Mouse (Mus musculus) liver, embryonic 13.5 days (tissue): ENCODE results near the gene Irf2. TPM values are rescaled to one million over a fixed set of nuclear protein-coding genes. Genes with fewer than 3 reads are reported as not detected.

Source experiments
- ATAC-seq: fragments of 200-750 bp; cut with Nextera tagmentation; 2 replicates; pipeline ENCODE4 v1.8.0; 2017; ENCODE audit warnings: low read depth, mild to moderate bottlenecking, moderate number of reproducible peaks, moderate library complexity
- DNase-seq: peaks from one replicate; pipeline ENCODE4 v3.0.0; 2022
- H3K27ac ChIP-seq: fragments of 300-500 bp; sonication (generic); 2 replicates; pipeline ENCODE4 v1.5.1; 2015; ENCODE audit warnings: moderate library complexity, mild to moderate bottlenecking, inconsistent platforms
- H3K27me3 ChIP-seq: fragments of 300-500 bp; sonication (generic); 2 replicates; pipeline ENCODE4 v1.6.1; 2015; ENCODE audit warnings: mild to moderate bottlenecking, inconsistent platforms
- H3K36me3 ChIP-seq: fragments of 300-500 bp; sonication (generic); 2 replicates; pipeline ENCODE4 v1.6.1; 2015; ENCODE audit warnings: mild to moderate bottlenecking, inconsistent platforms
- H3K4me1 ChIP-seq: fragments of 300-500 bp; sonication (generic); replicated peaks from 2 replicates; pipeline ENCODE4 v1.6.1; 2015; ENCODE audit warnings: inconsistent platforms
- H3K4me2 ChIP-seq: fragments of 300-500 bp; sonication (generic); 2 replicates; pipeline ENCODE4 v1.6.1; 2015; ENCODE audit warnings: inconsistent platforms, mild to moderate bottlenecking, moderate library complexity
- H3K4me3 ChIP-seq: fragments of 300-500 bp; sonication (generic); replicated peaks from 2 replicates; pipeline ENCODE4 v1.5.1; 2015; ENCODE audit warnings: mild to moderate bottlenecking, inconsistent platforms
- H3K9ac ChIP-seq: fragments of 300-500 bp; sonication (generic); 2 replicates; pipeline ENCODE4 v1.6.1; 2015; ENCODE audit warnings: mild to moderate bottlenecking, inconsistent platforms
- H3K9me3 ChIP-seq: fragments of 300-500 bp; sonication (generic); replicated peaks from 2 replicates; pipeline ENCODE4 v1.6.1; 2016; ENCODE audit warnings: inconsistent platforms
- WGBS: fragments of 180-500 bp; shearing (Covaris S2); methylation state at CpG from one replicate; pipeline ENCODE4 v1.1.7; 2015; ENCODE audit not compliant: insufficient replicate concordance; 5-methylcytosine and 5-hydroxymethylcytosine counted together
- polyA plus RNA-seq: library from polyadenylated mRNA; unstranded; fragments of >200 nt; fragmentation: Nextera tagmentation; extraction: Ambion mirVana; gene quantifications from 2 replicates; pipeline ENCODE4 v1.2.1, GENCODE M21; 2015

Gene Irf2
- polyA plus RNA-seq, 1 experiment from 2014 or later: 11.1 TPM

DNA sequence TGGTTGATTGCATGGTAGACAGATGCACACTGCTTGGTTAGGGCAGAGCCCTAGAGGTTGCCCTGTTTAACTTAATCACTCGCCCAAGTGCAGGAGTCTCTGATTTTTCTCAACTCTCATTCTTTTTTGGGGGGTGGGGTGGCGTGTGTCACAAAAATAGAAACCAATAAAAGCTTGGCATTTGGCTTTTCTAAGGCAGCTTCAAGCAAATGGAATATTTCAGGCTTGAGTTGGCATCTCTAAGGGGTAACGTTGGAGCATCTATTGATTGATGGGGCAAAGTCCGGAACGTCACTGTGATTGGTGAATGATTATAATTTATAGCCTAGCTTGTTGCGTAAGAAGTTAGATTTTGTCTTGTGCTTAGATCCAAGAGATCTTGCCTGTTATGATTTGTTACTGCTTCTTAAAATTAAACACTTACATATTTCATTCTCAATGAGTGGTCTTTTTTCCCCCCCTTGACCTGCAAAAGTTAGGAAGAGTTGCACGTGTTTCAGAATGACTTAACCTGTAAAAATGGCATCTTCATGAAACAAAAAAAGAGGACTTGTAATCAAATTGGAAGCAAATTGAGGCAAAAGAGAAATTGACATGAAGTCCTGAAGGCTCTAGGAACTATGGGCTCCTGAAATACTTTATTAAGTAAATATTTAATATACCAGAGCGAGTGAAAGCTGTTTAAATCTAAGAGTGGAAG, 2.6 kb downstream of the Irf2 start:
- WGBS: 51% methylated on average over 8 of the region's 8 CpGs
- Histone ChIP-seq H3K4me3 (peak overlapping the region; percentile 95), H3K9me3 (no peaks in the 10 kb centered on the region), H3K9ac (peak overlapping the region; percentile 95), H3K4me1 (peaks cover 58% of the 10 kb centered on the region), H3K4me2 (peak overlapping the region; percentile 93), H3K27me3 (no peaks in the 10 kb centered on the region), H3K36me3 (no peaks in the 10 kb centered on the region), H3K27ac (peak overlapping the region; percentile 91)
- DNase-seq (no peak), ATAC-seq (no peak)

GRCm38 (mm10) chr8:46742691-46743082, 3.2 kb downstream of the Irf2 start:
- H3K27me3 ChIP-seq: no peaks in the 10 kb centered on the region
- H3K4me2 ChIP-seq: peak overlapping the region; percentile 6; the same call in 1 of the 2 replicates
- DNase-seq (no peak), ATAC-seq (no peak)
- H3K4me1 ChIP-seq: peaks cover 55% of the 10 kb centered on the region
- H3K9me3 ChIP-seq: no peaks in the 10 kb centered on the region
- no peak overlapping the region for H3K4me3 ChIP-seq
- H3K27ac ChIP-seq: no peak overlapping the region
- WGBS: 54% methylated on average over 5 of the region's 5 CpGs
- no peak overlapping the region; the same call in 1 of the 2 replicates for H3K9ac ChIP-seq
- no peaks in the 10 kb centered on the region for H3K36me3 ChIP-seq

DNA sequence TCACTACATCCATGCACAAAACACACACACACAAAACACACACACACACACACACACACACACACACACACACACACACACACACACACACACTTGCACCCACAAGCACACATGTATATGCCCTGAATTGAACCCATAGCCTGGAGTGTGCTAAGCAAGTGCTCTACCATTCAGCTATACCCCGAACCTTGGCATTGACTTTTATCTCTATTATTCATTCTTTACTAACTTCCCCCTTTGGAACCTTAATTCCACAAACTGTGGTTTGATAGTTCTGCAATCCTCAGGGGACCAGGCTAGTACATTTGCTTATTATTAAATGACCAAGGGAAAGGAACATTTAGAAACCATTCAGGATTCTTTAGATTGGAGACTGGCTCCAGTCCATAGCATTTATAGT, 5.9 kb downstream of the Irf2 start:
- H3K4me3 ChIP-seq: no peak overlapping the region
- no peak overlapping the region for H3K4me2 ChIP-seq
- ATAC-seq (no peak), DNase-seq (no peak)
- H3K36me3 ChIP-seq: no peaks in the 10 kb centered on the region
- H3K4me1 ChIP-seq: peaks cover 52% of the 10 kb centered on the region
- no peak overlapping the region for H3K27ac ChIP-seq
- 51% methylated on average over 1 of the region's 1 CpGs for WGBS
- no peaks in the 10 kb centered on the region for H3K27me3 ChIP-seq
- H3K9ac ChIP-seq: no peak overlapping the region
- no peaks in the 10 kb centered on the region for H3K9me3 ChIP-seq

- Histone ChIP-seq H3K27ac (no peak overlapping the region), H3K27me3 (no peaks in the 10 kb centered on the region), H3K4me1 (peaks cover 53% of the 10 kb centered on the region), H3K36me3 (no peaks in the 10 kb centered on the region), H3K4me3 (no peak overlapping the region), H3K9me3 (no peaks in the 10 kb centered on the region), H3K9ac (no peak overlapping the region), H3K4me2 (no peak overlapping the region)
- ATAC-seq (no peak), DNase-seq (no peak)
- WGBS: 50% methylated on average over 4 of the region's 4 CpGs
Observed at GRCm38 (mm10) chr8:46747311-46747980, 7.9 kb downstream of the Irf2 start.

GRCm38 (mm10) chr8:46750000-46750399, 10.5 kb downstream of the Irf2 start:
- 76% methylated on average over 5 of the region's 5 CpGs for WGBS

GRCm38 (mm10) chr8:46750566-46750965, 11.0 kb downstream of the Irf2 start:
- no peak for DNase-seq

More at GRCm38 (mm10) chr8:46750000-46750399, 10.5 kb downstream of the Irf2 start:
- no peak overlapping the region for H3K27ac ChIP-seq
- H3K9me3 ChIP-seq: no peaks in the 10 kb centered on the region
- no peaks in the 10 kb centered on the region for H3K27me3 ChIP-seq
- no peak overlapping the region for H3K9ac ChIP-seq
- H3K4me1 ChIP-seq: peaks cover 35% of the 10 kb centered on the region
- no peaks in the 10 kb centered on the region for H3K36me3 ChIP-seq
- DNase-seq (no peak), ATAC-seq (no peak)
- H3K4me3 ChIP-seq: no peak overlapping the region
- H3K4me2 ChIP-seq: no peak overlapping the region

GRCm38 (mm10) chr8:46751151-46751550, 11.6 kb downstream of the Irf2 start:
- Histone ChIP-seq H3K4me2 (no peak overlapping the region), H3K4me1 (peaks cover 38% of the 10 kb centered on the region), H3K27ac (no peak overlapping the region), H3K36me3 (no peaks in the 10 kb centered on the region), H3K4me3 (no peak overlapping the region), H3K9ac (no peak overlapping the region), H3K27me3 (no peaks in the 10 kb centered on the region), H3K9me3 (no peaks in the 10 kb centered on the region)
- ATAC-seq (no peak), DNase-seq (no peak)
- WGBS: 69% methylated on average over 4 of the region's 4 CpGs

More at GRCm38 (mm10) chr8:46750566-46750965, 11.0 kb downstream of the Irf2 start:
- no peak overlapping the region for H3K4me3 ChIP-seq
- H3K9ac ChIP-seq: no peak overlapping the region
- ATAC-seq: no peak
- no peaks in the 10 kb centered on the region for H3K9me3 ChIP-seq
- H3K4me2 ChIP-seq: no peak overlapping the region
- no peaks in the 10 kb centered on the region for H3K36me3 ChIP-seq
- H3K27me3 ChIP-seq: no peaks in the 10 kb centered on the region
- WGBS: 74% methylated on average over 8 of the region's 8 CpGs
- H3K4me1 ChIP-seq: peaks cover 36% of the 10 kb centered on the region
- H3K27ac ChIP-seq: no peak overlapping the region

DNA sequence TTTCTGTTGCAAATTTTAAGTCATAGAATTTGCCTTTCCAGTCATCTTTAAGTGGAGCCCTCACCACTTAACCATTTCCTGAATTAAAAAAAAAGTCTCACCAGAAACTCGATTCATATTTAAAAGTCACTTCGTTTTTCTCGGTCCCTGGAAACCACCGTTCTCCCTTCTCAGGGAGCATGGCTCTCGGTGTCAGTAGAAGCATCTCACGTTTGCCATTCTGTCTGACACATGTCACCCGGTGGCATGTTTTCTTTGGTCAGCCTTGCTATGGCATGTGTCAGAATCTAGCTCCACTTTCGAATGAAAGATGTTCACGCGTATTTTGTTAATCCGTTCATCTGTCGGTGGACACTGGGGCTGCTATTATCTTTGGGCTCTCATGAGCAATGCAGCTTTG, 13.5 kb downstream of the Irf2 start:
- Histone ChIP-seq H3K4me1 (peaks cover 39% of the 10 kb centered on the region), H3K36me3 (0 out of 2 replicates have a peak, but pooled peaks cover under 1% of the 10 kb centered on the region), H3K4me3 (no peak overlapping the region), H3K27me3 (no peaks in the 10 kb centered on the region), H3K27ac (no peak overlapping the region), H3K4me2 (no peak overlapping the region), H3K9me3 (no peaks in the 10 kb centered on the region), H3K9ac (no peak overlapping the region)
- ATAC-seq (no peak), DNase-seq (no peak)
- WGBS: 73% methylated on average over 12 of the region's 12 CpGs

- Histone ChIP-seq H3K4me2 (no peak overlapping the region), H3K27me3 (no peaks in the 10 kb centered on the region), H3K27ac (no peak overlapping the region), H3K9ac (no peak overlapping the region), H3K36me3 (0 out of 2 replicates have a peak, but pooled peaks cover 3% of the 10 kb centered on the region), H3K4me3 (no peak overlapping the region), H3K4me1 (peaks cover 48% of the 10 kb centered on the region), H3K9me3 (no peaks in the 10 kb centered on the region)
- ATAC-seq (no peak), DNase-seq (no peak)
- WGBS: 82% methylated on average over 5 of the region's 5 CpGs
Observed at GRCm38 (mm10) chr8:46754355-46754754, 14.8 kb downstream of the Irf2 start.

DNA sequence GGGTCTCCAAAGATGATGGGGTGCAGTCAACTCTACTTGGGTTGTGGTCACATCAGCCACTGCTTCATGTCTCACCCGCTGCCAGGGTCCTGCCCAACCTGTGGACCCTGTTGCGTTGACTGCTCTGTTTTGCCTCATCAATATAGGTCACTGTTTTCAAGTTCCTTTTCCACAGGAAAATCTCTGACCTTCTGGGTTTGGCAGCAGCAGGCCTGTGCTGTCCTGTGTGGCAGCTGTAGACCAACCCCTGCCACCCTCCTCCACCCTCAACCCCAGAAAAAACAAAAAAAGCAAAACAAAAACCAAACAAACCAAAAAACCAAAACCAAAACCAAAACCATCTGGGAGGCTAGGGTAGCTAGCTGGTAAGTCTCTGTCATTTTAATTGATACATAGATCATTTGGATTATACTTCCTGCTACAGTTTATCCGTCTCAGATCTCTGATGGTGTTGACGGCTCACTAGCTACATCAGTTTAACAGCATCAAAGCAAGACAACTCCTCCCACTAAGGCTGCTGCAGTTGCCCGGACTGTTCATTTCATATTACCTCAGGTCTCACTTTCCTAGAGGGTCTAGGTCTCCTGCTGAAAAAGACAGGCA, 16.3 kb downstream of the Irf2 start:
- Histone ChIP-seq H3K4me2 (no peak overlapping the region), H3K4me1 (peaks cover 53% of the 10 kb centered on the region), H3K4me3 (no peak overlapping the region), H3K9ac (no peak overlapping the region), H3K9me3 (no peaks in the 10 kb centered on the region), H3K27ac (no peak overlapping the region), H3K27me3 (no peaks in the 10 kb centered on the region), H3K36me3 (0 out of 2 replicates have a peak, but pooled peaks cover 3% of the 10 kb centered on the region)
- ATAC-seq (no peak), DNase-seq (no peak)
- 77% methylated on average over 5 of the region's 5 CpGs for WGBS

GRCm38 (mm10) chr8:46757613-46758012, 18.1 kb downstream of the Irf2 start:
- H3K27ac ChIP-seq: 0 out of 2 replicates have a peak overlapping the region, but pooled peaks have one; percentile 16
- WGBS: 79% methylated on average over 9 of the region's 9 CpGs
- H3K4me1 ChIP-seq: peaks cover 61% of the 10 kb centered on the region
- no peaks in the 10 kb centered on the region for H3K27me3 ChIP-seq
- no peaks in the 10 kb centered on the region for H3K9me3 ChIP-seq
- H3K4me3 ChIP-seq: no peak overlapping the region
- no peak overlapping the region for H3K4me2 ChIP-seq
- 0 out of 2 replicates have a peak, but pooled peaks cover 3% of the 10 kb centered on the region for H3K36me3 ChIP-seq
- DNase-seq (no peak), ATAC-seq (no peak)
- no peak overlapping the region for H3K9ac ChIP-seq
